Mouse (Mus musculus) CH12.LX (cell line): ENCODE measurements around the gene Gpnmb. TPM values are rescaled to one million over a fixed set of nuclear protein-coding genes. Genes with fewer than 3 reads are reported as not detected.

ENCODE experiments used
- DNase-seq: peaks from one replicate; pipeline ENCODE4 v3.0.0-alpha.2; 2013; ENCODE audit errors: extremely low read depth
- H3K27ac ChIP-seq: 2 replicates; pipeline ENCODE4 v1.5.1; 2012; ENCODE audit warnings: low read depth, mild to moderate bottlenecking, control low read depth, moderate library complexity; ENCODE audit not compliant: insufficient read depth
- H3K27me3 ChIP-seq: replicated peaks from 2 replicates; pipeline ENCODE3; 2012; ENCODE audit warnings: inconsistent platforms
- H3K36me3 ChIP-seq, 2 experiments: replicated peaks in 1 of 2; 2 replicates each; pipeline versions ENCODE3 to v1.6.1; 2012; ENCODE audit warnings: inconsistent platforms in 1 of 2, low read length in 1 of 2, mild to moderate bottlenecking in 1 of 2, mixed read lengths in 1 of 2, moderate library complexity in 1 of 2; ENCODE audit not compliant: control insufficient read depth in 1 of 2, insufficient read depth in 1 of 2
- H3K4me1 ChIP-seq, 2 experiments: 2 replicates each; pipeline ENCODE4 v1.6.1; 2012; ENCODE audit warnings: inconsistent platforms in 1 of 2, moderate library complexity in 1 of 2; ENCODE audit not compliant: insufficient read depth in 2 of 2, control insufficient read depth in 1 of 2
- H3K4me2 ChIP-seq: 2 replicates; pipeline ENCODE4 v1.6.1; 2012; ENCODE audit warnings: low read depth, mild to moderate bottlenecking, control low read depth; ENCODE audit not compliant: poor library complexity, insufficient read depth, severe bottlenecking
- H3K4me3 ChIP-seq, 3 experiments: fragments of 150-350 bp in 1 of 3; sonication (generic) in 1 of 3; replicated peaks in 1 of 3; 2 replicates each; pipeline versions ENCODE3 to v1.5.1; 2011 to 2012; ENCODE audit warnings: low read depth in 2 of 3, low read length in 2 of 3, mild to moderate bottlenecking in 2 of 3, moderate library complexity in 2 of 3, control low read depth in 1 of 3, improper control_type of control experiment in 1 of 3, inconsistent platforms in 1 of 3, mixed read lengths in 1 of 3; ENCODE audit not compliant: poor library complexity in 1 of 3
- H3K79me2 ChIP-seq: replicated peaks from 2 replicates; pipeline ENCODE4 v1.6.1; 2012; ENCODE audit warnings: mild to moderate bottlenecking, moderate library complexity; ENCODE audit not compliant: control insufficient read depth, poor library complexity, insufficient read depth, severe bottlenecking; ENCODE audit errors: extremely low read depth
- H3K9ac ChIP-seq: 2 replicates; pipeline ENCODE4 v1.6.1; 2012; ENCODE audit warnings: low read depth, mild to moderate bottlenecking, control low read depth, moderate library complexity; ENCODE audit not compliant: insufficient read depth
- H3K9me3 ChIP-seq: replicated peaks from 2 replicates; pipeline ENCODE3; 2012; ENCODE audit warnings: low read length, inconsistent platforms, mixed read lengths
- CHD1 ChIP-seq: IDR thresholded peaks from 2 replicates; pipeline ENCODE4 v1.6.1; 2012; ENCODE audit warnings: low read depth, low read length, improper control_type of control experiment, inconsistent platforms
- CHD2 ChIP-seq: IDR thresholded peaks from 2 replicates; pipeline ENCODE4 v1.6.1; 2011; ENCODE audit warnings: low read length, improper control_type of control experiment
- CTCF ChIP-seq, 2 experiments: IDR thresholded peaks in 1 of 2; conservative IDR thresholded peaks in 1 of 2; 2 replicates each; pipeline ENCODE4 v1.5.1; 2011 to 2012; ENCODE audit warnings: low read depth in 2 of 2, low read length in 2 of 2, improper control_type of control experiment in 1 of 2, inconsistent platforms in 1 of 2, mild to moderate bottlenecking in 1 of 2, moderate library complexity in 1 of 2
- E2F4 ChIP-seq: IDR thresholded peaks from 2 replicates; pipeline ENCODE4 v1.6.1; 2011; ENCODE audit warnings: low read depth, low read length, improper control_type of control experiment; ENCODE audit not compliant: insufficient replicate concordance
- ELF1 ChIP-seq: IDR thresholded peaks from 2 replicates; pipeline ENCODE4 v1.6.1; 2014; ENCODE audit warnings: low read depth, mild to moderate bottlenecking, inconsistent platforms, low read length, improper control_type of control experiment
- EP300 ChIP-seq: IDR thresholded peaks from 2 replicates; pipeline ENCODE4 v1.6.1; 2011; ENCODE audit warnings: low read length, improper control_type of control experiment
- ETS1 ChIP-seq: conservative IDR thresholded peaks from 2 replicates; pipeline ENCODE4 v1.6.1; 2012; ENCODE audit warnings: low read depth, mild to moderate bottlenecking, inconsistent platforms, low read length, improper control_type of control experiment, moderate library complexity
- JUN ChIP-seq: IDR thresholded peaks from 2 replicates; pipeline ENCODE4 v1.6.1; 2011; ENCODE audit warnings: low read depth, mild to moderate bottlenecking, low read length, improper control_type of control experiment, moderate library complexity; ENCODE audit not compliant: insufficient read depth
- JUND ChIP-seq: conservative IDR thresholded peaks from 2 replicates; pipeline ENCODE4 v1.6.1; 2011; ENCODE audit warnings: low read depth, low read length, improper control_type of control experiment
- KAT2A ChIP-seq: IDR thresholded peaks from 2 replicates; pipeline ENCODE4 v1.6.1; 2012; ENCODE audit warnings: low read length, improper control_type of control experiment, inconsistent platforms; ENCODE audit not compliant: insufficient replicate concordance
- MAFK ChIP-seq: IDR thresholded peaks from 2 replicates; pipeline ENCODE4 v1.6.1; 2011; ENCODE audit warnings: low read length, improper control_type of control experiment; ENCODE audit not compliant: insufficient replicate concordance
- MAX ChIP-seq: IDR thresholded peaks from 2 replicates; pipeline ENCODE4 v1.6.1; 2011; ENCODE audit warnings: low read length, improper control_type of control experiment
- MEF2A ChIP-seq: IDR thresholded peaks from 2 replicates; pipeline ENCODE4 v1.6.1; 2014; ENCODE audit warnings: low read depth, mild to moderate bottlenecking, inconsistent platforms, low read length, improper control_type of control experiment, borderline replicate concordance
- MXI1 ChIP-seq: IDR thresholded peaks from 2 replicates; pipeline ENCODE4 v1.6.1; 2011; ENCODE audit warnings: mild to moderate bottlenecking, low read depth, low read length, improper control_type of control experiment
- MYC ChIP-seq: IDR thresholded peaks from 2 replicates; pipeline ENCODE4 v1.6.1; 2011; ENCODE audit warnings: low read depth, mild to moderate bottlenecking, improper control_type of control experiment, low read length
- NELFE ChIP-seq: IDR thresholded peaks from 2 replicates; pipeline ENCODE4 v1.6.1; 2011; ENCODE audit warnings: low read depth, low read length, improper control_type of control experiment
- NRF1 ChIP-seq: IDR thresholded peaks from 2 replicates; pipeline ENCODE4 v1.6.1; 2014; ENCODE audit warnings: low read depth, mild to moderate bottlenecking, inconsistent platforms, low read length, improper control_type of control experiment, moderate library complexity
- POLR2A ChIP-seq: IDR thresholded peaks from 2 replicates; pipeline ENCODE4 v1.6.1; 2011; ENCODE audit warnings: low read depth, mild to moderate bottlenecking, improper control_type of control experiment, low read length
- POLR2AphosphoS2 ChIP-seq: IDR thresholded peaks from 2 replicates; pipeline ENCODE4 v1.6.1; 2011; ENCODE audit warnings: low read depth, low read length, improper control_type of control experiment
- RAD21 ChIP-seq: IDR thresholded peaks from 2 replicates; pipeline ENCODE4 v1.6.1; 2011; ENCODE audit warnings: low read depth, mild to moderate bottlenecking, low read length, improper control_type of control experiment, moderate library complexity
- RCOR1 ChIP-seq: conservative IDR thresholded peaks from 2 replicates; pipeline ENCODE4 v1.6.1; 2012; ENCODE audit warnings: low read depth, mild to moderate bottlenecking, inconsistent platforms, low read length, improper control_type of control experiment
- SIN3A ChIP-seq: IDR thresholded peaks from 2 replicates; pipeline ENCODE4 v1.6.1; 2012; ENCODE audit warnings: low read length, improper control_type of control experiment, inconsistent platforms
- SMC3 ChIP-seq: IDR thresholded peaks from 2 replicates; pipeline ENCODE4 v1.6.1; 2011; ENCODE audit warnings: low read depth, low read length, improper control_type of control experiment
- UBTF ChIP-seq: IDR thresholded peaks from 2 replicates; pipeline ENCODE4 v1.6.1; 2012; ENCODE audit warnings: low read depth, mild to moderate bottlenecking, inconsistent platforms, low read length, improper control_type of control experiment, moderate library complexity
- USF2 ChIP-seq: conservative IDR thresholded peaks from 2 replicates; pipeline ENCODE4 v1.6.1; 2011; ENCODE audit warnings: low read depth, low read length, improper control_type of control experiment
- ZC3H11A ChIP-seq: IDR thresholded peaks from 2 replicates; pipeline ENCODE4 v1.6.1; 2012; ENCODE audit warnings: low read depth, mild to moderate bottlenecking, inconsistent platforms, low read length, improper control_type of control experiment
- ZKSCAN1 ChIP-seq: IDR thresholded peaks from 2 replicates; pipeline ENCODE4 v1.6.1; 2012; ENCODE audit warnings: low read depth, inconsistent platforms, low read length, improper control_type of control experiment, borderline replicate concordance
- ZMIZ1 ChIP-seq: IDR thresholded peaks from 2 replicates; pipeline ENCODE4 v1.6.1; 2012; ENCODE audit warnings: low read depth, mild to moderate bottlenecking, inconsistent platforms, low read length, improper control_type of control experiment
- ZNF384 ChIP-seq: IDR thresholded peaks from 2 replicates; pipeline ENCODE4 v1.6.1; 2012; ENCODE audit warnings: low read depth, low read length, improper control_type of control experiment, inconsistent platforms
- dilution Hi-C: fragments of 300-500 bp; cut with MboI; formaldehyde crosslinking; loops from 2 replicates; pipeline ENCODE4 v1.14.3; 2020; ENCODE audit warnings: low sequenced_read_pairs; ENCODE audit not compliant: extremely low pct_unique_long_range_greater_than_20kb, extremely low pct_ligation_motif_present
- in situ Hi-C: fragments of 300-500 bp; cut with MboI; formaldehyde crosslinking; loops from 3 replicates; pipeline ENCODE4 v1.14.3; 2019; ENCODE audit warnings: low sequenced_read_pairs, low pct_ligation_motif_present, low pct_unique_long_range_greater_than_20kb, mixed read lengths
- polyA plus RNA-seq: library from polyadenylated mRNA; unstranded; fragments of >175 nt; gene quantifications from 2 replicates; pipeline ENCODE4 v1.2.1, GENCODE M21; 2012; ENCODE audit warnings: low read depth; ENCODE audit not compliant: insufficient read length
- total RNA-seq, 2 experiments: library from RNA; depleted of rRNA; stranded (reverse); fragments of 300-350 nt in 1 of 2; fragments of >200 nt in 1 of 2; gene quantifications; 2 replicates each; pipeline ENCODE4 v1.2.3; 2012 to 2014

Gpnmb gene
- total and polyA plus RNA-seq, 3 experiments: 0.24 TPM; not detected in 2

- Histone ChIP-seq H3K27ac (no peak overlapping the region), H3K4me3 (peak overlapping the region in 1 of 3 experiments; percentile 23), H3K4me2 (peak overlapping the region; percentile 72; the same call in 1 of the 2 replicates), H3K9me3 (no peaks in the 10 kb centered on the region), H3K9ac (peak overlapping the region; percentile 83; the same call in 1 of the 2 replicates), H3K79me2 (no peaks in the 10 kb centered on the region), H3K36me3 (no peaks in the 10 kb centered on the region)
- dilution Hi-C loops: no loop called here
- in situ Hi-C loops: no loop called here
- no peak for TF ChIP-seq EP300
- no peak for TF ChIP-seq JUND
- no peak for TF ChIP-seq MYC
- no peak for TF ChIP-seq KAT2A
- peak; percentile 87 for TF ChIP-seq RAD21
- TF ChIP-seq SMC3: peak; percentile 82
- no peak for TF ChIP-seq MXI1
- peak; percentile 37 to 90; a peak in 3 of 4 replicates for TF ChIP-seq CTCF (conservative IDR thresholded peaks at IDR 0.05 in 1 of 2, IDR thresholded peaks at IDR 0.05 in 1 of 2; ENCODE audit: low read depth in 2 of 2, low read length in 2 of 2)
- no peak for TF ChIP-seq E2F4
- TF ChIP-seq ZKSCAN1: no peak
- no peak for TF ChIP-seq MEF2A
- TF ChIP-seq CHD2: no peak
- no peak for TF ChIP-seq JUN
- peak; percentile 79 for TF ChIP-seq ZNF384
- TF ChIP-seq ZC3H11A: peak; percentile 26; the same call in 1 of the 2 replicates
- TF ChIP-seq, all 38 proteins: peak for 5
- H3K4me1 ChIP-seq: peaks cover 9 to 14% of the 10 kb centered on the region in 2 experiments
- no peaks in the 10 kb centered on the region for H3K27me3 ChIP-seq
- peak; percentile 75 for DNase-seq
Measured at GRCm38 (mm10) chr6:49039470-49040180, 3.3 kb downstream of the Gpnmb start.

- H3K4me3 ChIP-seq: no peak overlapping the region
- H3K4me1 ChIP-seq: peaks cover 15 to 19% of the 10 kb centered on the region in 2 experiments
- H3K27me3 ChIP-seq: no peaks in the 10 kb centered on the region
- H3K4me2 ChIP-seq: peak overlapping the region; percentile 54; the same call in 1 of the 2 replicates
- dilution Hi-C loops (no loop called here), in situ Hi-C loops (no loop called here)
- no peaks in the 10 kb centered on the region for H3K9me3 ChIP-seq
- H3K9ac ChIP-seq: no peak overlapping the region
- H3K36me3 ChIP-seq: no peaks in the 10 kb centered on the region
- H3K79me2 ChIP-seq: no peaks in the 10 kb centered on the region
- no peak overlapping the region for H3K27ac ChIP-seq
- DNase-seq: peak; percentile 45
- TF ChIP-seq KAT2A (no peak), CHD1 (no peak), ZMIZ1 (no peak), MEF2A (0 out of 2 replicates have a peak, but pooled peaks have one; percentile 16), NELFE (no peak), NRF1 (no peak), ZC3H11A (no peak), UBTF (no peak), ZKSCAN1 (no peak), POLR2A (no peak), MXI1 (peak; percentile 12; the same call in 1 of the 2 replicates), USF2 (no peak), EP300 (peak; percentile 88), MAFK (no peak), RCOR1 (peak; percentile 78), ELF1 (no peak), ZNF384 (no peak), CTCF (conservative IDR thresholded peaks at IDR 0.05 in 1 of 2, IDR thresholded peaks at IDR 0.05 in 1 of 2; ENCODE audit: low read depth in 2 of 2, low read length in 2 of 2) (no peak), ETS1 (peak; percentile 30; the same call in 1 of the 2 replicates), MAX (no peak), RAD21 (no peak), SIN3A (0 out of 2 replicates have a peak, but pooled peaks have one; percentile 42), E2F4 (no peak), JUND (peak; percentile 51; the same call in 1 of the 2 replicates), POLR2AphosphoS2 (no peak)
Measured at GRCm38 (mm10) chr6:49046502-49046901, 10.2 kb downstream of the Gpnmb start.
